Mouse (Mus musculus): ENCODE results near the gene Ccdc9b.

GRCm38 (mm10) chr2:118786525-118786924 is 24.1 kb upstream of the Ccdc9b start:
- TF ChIP-seq CTCF (IDR thresholded peaks at IDR 0.05; ENCODE audit: low read depth) = no peak
- no peak for TF ChIP-seq EP300 (IDR thresholded peaks at IDR 0.05; ENCODE audit: low read depth)

Measured in liver, embryonic 14.5 days (tissue).